Mouse (Mus musculus) midbrain, postnatal 0 days (tissue): ENCODE measurements around the gene Usp8. TPM values are rescaled to one million over a fixed set of nuclear protein-coding genes. Genes with fewer than 3 reads are reported as not detected.

Source experiments
- ATAC-seq: fragments of 200-750 bp; cut with Nextera tagmentation; 2 replicates; pipeline ENCODE4 v1.8.0; 2017; ENCODE audit warnings: moderate number of reproducible peaks, mild to moderate bottlenecking, moderate TSS enrichment, moderate library complexity; ENCODE audit not compliant: low FRiP score
- DNase-seq: peaks from one replicate; pipeline ENCODE4 v3.0.0-alpha.2; 2015; ENCODE audit warnings: low spot score
- H3K27ac ChIP-seq: fragments of 300-500 bp; sonication (generic); 2 replicates; pipeline ENCODE4 v1.5.1; 2014; ENCODE audit warnings: low read depth, mild to moderate bottlenecking, low read length, mixed read lengths
- H3K27me3 ChIP-seq: fragments of 300-500 bp; sonication (generic); 2 replicates; pipeline ENCODE4 v1.6.1; 2014; ENCODE audit warnings: low read length, control low read depth, mixed read lengths; ENCODE audit not compliant: insufficient read depth
- H3K36me3 ChIP-seq: fragments of 300-500 bp; sonication (generic); 2 replicates; pipeline ENCODE4 v1.6.1; 2014; ENCODE audit warnings: low read length, control low read depth, mixed read lengths; ENCODE audit not compliant: insufficient read depth
- H3K4me1 ChIP-seq: fragments of 300-500 bp; sonication (generic); 2 replicates; pipeline ENCODE4 v1.6.1; 2014; ENCODE audit warnings: mild to moderate bottlenecking, control low read depth, antibody characterized with exemption, low read length, mixed read lengths; ENCODE audit not compliant: insufficient read depth
- H3K4me2 ChIP-seq: fragments of 300-500 bp; sonication (generic); 2 replicates; pipeline ENCODE4 v1.6.1; 2014; ENCODE audit warnings: low read depth, mild to moderate bottlenecking, low read length, mixed read lengths; ENCODE audit not compliant: poor library complexity, severe bottlenecking
- H3K4me3 ChIP-seq: fragments of 300-500 bp; sonication (generic); 2 replicates; pipeline ENCODE4 v1.5.1; 2014; ENCODE audit warnings: low read depth, mild to moderate bottlenecking, low read length, moderate library complexity
- H3K9ac ChIP-seq: fragments of 300-500 bp; sonication (generic); replicated peaks from 2 replicates; pipeline ENCODE4 v1.6.1; 2014; ENCODE audit warnings: mild to moderate bottlenecking, low read length, moderate library complexity, mixed read lengths; ENCODE audit not compliant: poor library complexity, severe bottlenecking
- H3K9me3 ChIP-seq: fragments of 300-500 bp; sonication (generic); 2 replicates; pipeline ENCODE4 v1.6.1; 2016; ENCODE audit warnings: low read length, control low read depth
- CTCF ChIP-seq: IDR thresholded peaks from 2 replicates; pipeline ENCODE4 v1.5.1; 2016; ENCODE audit warnings: antibody characterized with exemption, mild to moderate bottlenecking
- WGBS: fragments of 180-500 bp; shearing (Covaris S2); extraction: QIAGEN DNeasy Blood & Tissue Kit; methylation state at CpG from one replicate; pipeline ENCODE4 v1.1.7; 2014; 5-methylcytosine and 5-hydroxymethylcytosine counted together
- polyA plus RNA-seq: library from polyadenylated mRNA; unstranded; fragments of >200 nt; fragmentation: Nextera tagmentation; extraction: Ambion mirVana; gene quantifications from 2 replicates; pipeline ENCODE4 v1.2.1, GENCODE M21; 2015
- total RNA-seq: library from RNA; depleted of rRNA; stranded (reverse); fragments of >200 nt; gene quantifications from 2 replicates; pipeline ENCODE4 v1.2.3, GENCODE M21; 2014; rRNA removed

Gene Usp8
- total and polyA plus RNA-seq, 2 experiments from 2014 or later: 17.8 to 18.6 TPM

- no peaks in the 10 kb centered on the region for H3K9me3 ChIP-seq
- H3K27me3 ChIP-seq: no peaks in the 10 kb centered on the region
- H3K9ac ChIP-seq: no peak within 1 kb of the TSS
- no peaks in the 10 kb centered on the region for H3K4me1 ChIP-seq
- H3K36me3 ChIP-seq: no peaks in the 10 kb centered on the region
- DNase-seq (no peak), ATAC-seq (no peak)
- no peak within 1 kb of the TSS for H3K4me3 ChIP-seq
- no peak within 1 kb of the TSS for H3K27ac ChIP-seq
- 61% methylated on average over 4 of the region's 4 CpGs for WGBS
- H3K4me2 ChIP-seq: no peak within 1 kb of the TSS
- TF ChIP-seq CTCF: no peak
Measured at GRCm38 (mm10) chr2:126783370-126783769, 76.2 kb downstream of the Usp8 start, which contains the start of gene Usp50. Gene Usp50, minus strand, starts transcription at chr2:126783470.

DNA sequence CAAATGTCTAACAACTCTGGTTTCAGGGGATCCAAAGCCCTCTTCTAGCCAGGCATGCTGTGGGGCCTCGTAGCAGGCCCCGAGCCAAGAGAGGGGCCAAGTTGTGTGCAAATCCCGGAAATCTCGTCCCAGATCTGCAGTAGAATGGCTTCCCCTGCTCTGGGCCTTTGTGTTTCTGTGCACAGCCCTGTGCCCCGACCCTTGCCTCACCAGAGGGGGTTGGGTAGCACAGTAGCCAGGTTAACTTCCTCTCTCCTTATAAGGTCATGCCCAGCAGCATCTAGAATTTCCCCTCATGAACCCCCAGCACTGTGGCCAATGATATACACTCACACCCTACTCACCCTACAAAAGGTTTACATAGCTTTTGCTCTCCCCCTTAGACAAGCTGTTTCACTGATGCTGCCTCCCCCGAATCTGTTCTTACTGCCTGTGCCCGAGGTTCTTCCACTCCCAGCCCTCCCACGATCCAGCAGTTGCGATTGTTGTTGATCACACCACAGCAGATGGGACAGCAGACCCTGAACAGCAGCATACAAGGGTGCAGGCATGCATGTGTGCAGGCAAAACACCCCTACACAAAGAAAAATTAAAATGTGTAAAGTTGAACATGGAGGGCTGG is 80.7 kb downstream of the Usp8 start:
- H3K9me3 ChIP-seq: no peaks in the 10 kb centered on the region

GRCm38 (mm10) chr2:126792611-126793010 is 85.5 kb downstream of the Usp8 start:
- H3K4me1 ChIP-seq: no peaks in the 10 kb centered on the region
- peaks cover 41% of the 10 kb centered on the region for H3K36me3 ChIP-seq
- ATAC-seq (no peak), DNase-seq (no peak)
- TF ChIP-seq CTCF: no peak
- H3K4me3 ChIP-seq: no peak overlapping the region
- H3K9ac ChIP-seq: no peak overlapping the region
- H3K27me3 ChIP-seq: no peaks in the 10 kb centered on the region
- H3K27ac ChIP-seq: no peak overlapping the region
- H3K4me2 ChIP-seq: no peak overlapping the region
- 81% methylated on average over 5 of the region's 5 CpGs for WGBS
- H3K9me3 ChIP-seq: no peaks in the 10 kb centered on the region

More for the DNA sequence above, 80.7 kb downstream of the Usp8 start:
- H3K9ac ChIP-seq: no peak overlapping the region
- no peak for DNase-seq
- H3K4me2 ChIP-seq: no peak overlapping the region
- peaks cover 16% of the 10 kb centered on the region for H3K36me3 ChIP-seq
- H3K4me3 ChIP-seq: no peak overlapping the region
- H3K4me1 ChIP-seq: no peaks in the 10 kb centered on the region
- no peak for TF ChIP-seq CTCF
- no peak overlapping the region for H3K27ac ChIP-seq
- ATAC-seq: no peak
- WGBS: 50% methylated on average over 9 of the region's 9 CpGs
- no peaks in the 10 kb centered on the region for H3K27me3 ChIP-seq

DNA sequence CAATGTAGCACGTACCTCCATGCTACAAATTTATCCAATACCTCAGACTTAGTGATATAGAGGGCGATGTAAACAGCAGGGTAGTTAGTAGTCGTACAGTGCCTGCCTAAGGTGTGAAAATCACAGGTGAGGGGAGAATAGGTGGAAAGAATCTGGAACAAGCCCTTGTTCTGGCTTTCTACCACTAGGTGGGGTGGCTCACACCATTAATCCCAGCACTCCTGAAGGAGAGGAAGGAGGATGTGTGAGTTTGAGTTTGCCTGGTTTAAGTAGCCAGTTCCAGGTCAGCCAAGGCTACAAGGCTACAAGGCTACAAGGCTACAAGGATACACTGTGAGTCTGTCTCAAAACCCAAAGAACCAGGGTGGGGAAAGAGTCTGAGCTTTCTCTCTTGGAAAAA is 88.6 kb downstream of the Usp8 start:
- Histone ChIP-seq H3K27ac (no peak overlapping the region), H3K9ac (no peak overlapping the region), H3K4me2 (no peak overlapping the region), H3K9me3 (no peaks in the 10 kb centered on the region), H3K4me3 (no peak overlapping the region), H3K36me3 (peaks cover 45% of the 10 kb centered on the region), H3K4me1 (no peaks in the 10 kb centered on the region), H3K27me3 (no peaks in the 10 kb centered on the region)
- no peak for DNase-seq
- WGBS: 87% methylated on average over 3 of the region's 3 CpGs
- peak; percentile 54 for TF ChIP-seq CTCF
- no peak for ATAC-seq

- Histone ChIP-seq H3K9me3 (no peaks in the 10 kb centered on the region), H3K27ac (no peak overlapping the region), H3K4me2 (no peak overlapping the region), H3K4me3 (no peak overlapping the region), H3K36me3 (peaks cover 40% of the 10 kb centered on the region), H3K4me1 (no peaks in the 10 kb centered on the region), H3K27me3 (no peaks in the 10 kb centered on the region), H3K9ac (no peak overlapping the region)
- no peak for ATAC-seq
- no peak for DNase-seq
- no peak for TF ChIP-seq CTCF
- WGBS: 86% methylated on average over 5 of the region's 5 CpGs
Measured at GRCm38 (mm10) chr2:126798455-126798854, 91.3 kb downstream of the Usp8 start.

DNA sequence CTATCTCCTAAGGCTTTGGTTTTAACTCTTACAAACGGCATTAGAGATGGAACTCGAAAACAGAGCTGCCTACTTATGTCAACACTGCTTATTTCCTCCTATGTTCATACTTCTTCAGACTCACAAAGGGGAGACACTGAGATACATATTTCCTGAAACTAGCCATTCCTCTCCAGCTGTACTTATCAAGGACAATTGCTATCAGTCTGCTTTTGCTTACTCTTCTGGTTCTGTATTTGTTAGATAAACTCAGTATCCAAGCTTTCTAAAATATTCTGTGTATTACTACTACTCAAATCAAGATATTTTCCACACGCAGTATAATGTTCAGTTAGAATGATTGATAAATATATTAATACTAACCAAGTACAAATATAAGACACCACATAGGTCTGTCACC is 94.9 kb downstream of the Usp8 start:
- Histone ChIP-seq H3K4me1 (no peaks in the 10 kb centered on the region), H3K36me3 (peaks cover 22% of the 10 kb centered on the region), H3K9ac (no peak overlapping the region), H3K4me3 (no peak overlapping the region), H3K9me3 (no peaks in the 10 kb centered on the region), H3K4me2 (no peak overlapping the region), H3K27me3 (no peaks in the 10 kb centered on the region), H3K27ac (no peak overlapping the region)
- no peak for TF ChIP-seq CTCF
- ATAC-seq (no peak), DNase-seq (no peak)
- 96% methylated on average over 3 of the region's 3 CpGs for WGBS

Other genes starting within 250 kb of the Usp8 start
- gene Atp8b4, start 206.7 kb upstream of the Usp8 start, total RNA-seq: 0.14 and 0.22 TPM in 2 replicates
- gene Atp8b4, start 206.7 kb upstream of the Usp8 start, polyA plus RNA-seq: not detected in 2 replicates
- 10.7 and 13.6 TPM in 2 replicates for gene Slc27a2, start 154.9 kb upstream of the Usp8 start, total RNA-seq
- gene Slc27a2, start 154.9 kb upstream of the Usp8 start, polyA plus RNA-seq: 10.7 and 10.9 TPM in 2 replicates
- gene Hdc, start 88.0 kb upstream of the Usp8 start, total RNA-seq: 3.2 and 5.6 TPM in 2 replicates
- 2.8 and 3.8 TPM in 2 replicates for gene Hdc, start 88.0 kb upstream of the Usp8 start, polyA plus RNA-seq
- 11.5 and 25.1 TPM in 2 replicates for gene Gabpb1, start 31.0 kb upstream of the Usp8 start, total RNA-seq
- gene Gabpb1, start 31.0 kb upstream of the Usp8 start, polyA plus RNA-seq: 26.0 and 26.5 TPM in 2 replicates
- 0.11 TPM in 1 of 2 replicates, not detected in the other for gene Usp50, start 76.1 kb downstream of the Usp8 start, total RNA-seq
- gene Usp50, start 76.1 kb downstream of the Usp8 start, polyA plus RNA-seq: 1.2 and 2.0 TPM in 2 replicates
- 23.6 and 35.2 TPM in 2 replicates for gene Trpm7, start 168.9 kb downstream of the Usp8 start, total RNA-seq
- 23.6 and 23.8 TPM in 2 replicates for gene Trpm7, start 168.9 kb downstream of the Usp8 start, polyA plus RNA-seq
- gene Sppl2a, start 225.9 kb downstream of the Usp8 start, total RNA-seq: 41.5 and 45.7 TPM in 2 replicates
- 27.1 and 28.0 TPM in 2 replicates for gene Sppl2a, start 225.9 kb downstream of the Usp8 start, polyA plus RNA-seq